In the genomic region with DNA sequence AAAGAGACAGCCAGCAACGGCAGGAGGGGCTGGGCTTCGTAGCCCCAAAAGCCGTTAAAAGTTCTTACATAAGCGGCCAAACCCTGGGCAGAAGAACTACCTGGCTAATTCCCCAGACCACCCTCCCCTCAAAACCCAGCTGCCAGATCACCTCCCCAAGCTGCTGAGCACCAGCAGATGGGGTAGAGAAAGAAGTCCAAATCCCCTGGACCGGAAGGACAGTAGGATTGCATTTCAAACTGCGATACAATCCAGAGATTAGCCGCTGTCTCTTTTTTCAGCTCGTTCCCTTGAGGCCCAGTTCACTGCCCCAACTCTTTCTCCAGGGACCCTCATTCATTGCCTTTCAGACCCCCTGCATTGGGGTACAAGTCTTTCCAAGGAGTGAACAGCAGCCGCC, we compare ENCODE assay signal across 1 mouse cellular context.
TF ChIP-seq lines count a peak whose summit lies in the region.

No protein-coding gene starts in this region.

TF ChIP-seq in MEL, 35 proteins besides CTCF, POLR2A, EP300 and RAD21 (continued from another document):
- no peak for TF ChIP-seq CHD1 (IDR thresholded peaks at IDR 0.05; ENCODE audit: low read depth, low read length)
- TF ChIP-seq USF1 (IDR thresholded peaks at IDR 0.05; ENCODE audit: low read depth, low read length) = no peak
